Mouse (Mus musculus) lung, postnatal 0 days (tissue): ENCODE results near the gene Tm7sf2.

Source experiments
- CTCF ChIP-seq: IDR thresholded peaks from 2 replicates; pipeline ENCODE4 v1.5.1; 2016; ENCODE audit warnings: antibody characterized with exemption, mild to moderate bottlenecking
- EP300 ChIP-seq: IDR thresholded peaks from 2 replicates; pipeline ENCODE4 v1.6.1; 2016; ENCODE audit warnings: antibody characterized with exemption, mild to moderate bottlenecking, control low read depth

GRCm38 (mm10) chr19:6018142-6019089 is 49.8 kb downstream of the Tm7sf2 start:
- TF ChIP-seq CTCF: peak; percentile 94
- no peak for TF ChIP-seq EP300
